Mouse (Mus musculus) cerebellum, postnatal 4 days (tissue): ENCODE measurements around the gene Trmt5.

Experiments
- DNase-seq, 2 experiments: peaks; one replicate each; pipeline ENCODE4 v3.0.0; 2022; ENCODE audit warnings: low spot score in 2 of 2, mixed read lengths in 1 of 2

Gene Trmt5

DNA sequence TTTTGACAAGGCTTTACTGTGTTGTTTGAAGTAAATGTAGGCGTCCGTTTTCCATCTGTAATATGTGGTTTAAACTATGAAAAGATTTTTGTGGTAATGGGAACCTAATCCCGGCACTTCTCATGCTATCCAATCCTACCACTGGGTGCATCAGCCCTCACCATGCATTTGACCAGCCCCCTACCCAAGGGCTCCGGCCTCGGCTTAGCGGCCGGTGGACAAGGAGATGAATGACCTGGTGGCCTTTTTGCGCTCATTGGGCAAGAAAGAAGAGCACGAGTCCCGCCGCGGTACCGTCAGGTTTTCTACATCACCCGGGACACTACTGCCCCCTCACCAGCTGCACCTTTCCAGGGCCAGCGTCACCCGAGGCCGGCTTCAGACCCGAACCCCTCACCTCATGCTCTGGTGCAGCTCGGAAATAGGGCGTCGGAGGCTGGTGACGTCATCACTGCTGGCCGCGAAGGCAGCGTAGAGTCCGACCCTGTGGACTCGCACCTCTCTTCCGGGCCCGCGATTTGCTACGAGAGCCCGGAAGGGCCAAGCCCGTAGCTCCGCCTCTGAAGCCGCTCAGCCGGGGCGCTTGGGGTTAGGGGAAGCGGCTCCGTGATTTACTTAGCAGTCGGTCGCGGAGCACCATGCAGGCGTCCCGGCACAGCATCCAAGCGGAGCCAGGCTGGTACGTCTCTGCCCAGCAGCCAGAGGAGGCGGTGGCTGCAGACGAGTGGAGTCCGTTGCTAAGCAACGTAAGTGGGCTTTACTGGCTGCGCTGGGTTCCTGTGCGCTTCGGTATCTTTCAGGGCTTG, at the start of gene Trmt5, which contains the start of gene Slc38a6:
Trmt5 (minus strand) TSS at position 424 of the 806 bp plus-strand sequence.
Slc38a6 (plus strand) TSS at position 493 of the 806 bp plus-strand sequence.
- peak; percentile 80 to 88 for DNase-seq

DNA sequence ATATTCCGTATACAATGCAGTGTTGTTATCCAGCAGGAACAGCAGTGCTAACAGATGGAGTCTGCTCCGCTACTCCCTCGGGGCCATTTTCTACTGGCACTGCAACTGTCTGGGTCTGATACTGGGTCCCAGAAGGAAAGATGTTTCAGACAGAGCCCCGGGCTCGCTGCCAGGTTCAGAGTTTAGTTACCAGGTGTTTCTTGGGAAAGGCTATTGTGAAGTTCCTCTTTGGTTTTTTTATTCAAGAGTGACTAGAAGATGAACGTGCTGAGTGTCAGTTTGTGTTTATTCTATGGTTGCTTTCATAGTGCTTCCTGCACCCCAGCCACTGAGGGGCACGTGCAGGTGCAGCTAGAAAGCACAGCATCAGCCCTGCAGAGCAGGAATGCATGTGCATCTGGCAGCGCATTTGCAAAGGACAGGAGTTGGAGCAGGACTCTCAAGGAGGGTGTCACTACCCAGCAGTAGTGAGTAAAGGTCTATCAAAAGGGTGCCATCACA, 47.6 kb upstream of the Trmt5 start:
- peak in 1 of 2 experiments; percentile 44 for DNase-seq

DNA sequence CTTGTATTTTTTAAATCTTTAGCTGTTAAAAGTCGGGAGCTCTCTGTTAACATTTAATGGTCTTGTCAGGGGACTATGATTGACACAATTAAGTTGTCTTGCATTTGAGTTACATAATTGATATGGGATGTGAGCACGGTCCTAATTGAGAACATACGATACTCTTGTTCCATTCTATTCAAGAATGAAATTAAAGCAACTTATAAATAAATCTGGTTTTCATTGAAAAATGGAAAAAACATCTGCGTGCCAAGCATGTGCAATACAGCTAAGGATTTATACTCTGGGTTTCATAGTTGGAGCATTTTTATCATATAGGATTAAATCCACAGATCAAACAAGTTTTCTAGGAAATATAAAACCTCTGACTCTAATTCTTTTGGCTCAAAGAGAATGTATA, 46.2 kb upstream of the Trmt5 start:
- no peak for DNase-seq

DNA sequence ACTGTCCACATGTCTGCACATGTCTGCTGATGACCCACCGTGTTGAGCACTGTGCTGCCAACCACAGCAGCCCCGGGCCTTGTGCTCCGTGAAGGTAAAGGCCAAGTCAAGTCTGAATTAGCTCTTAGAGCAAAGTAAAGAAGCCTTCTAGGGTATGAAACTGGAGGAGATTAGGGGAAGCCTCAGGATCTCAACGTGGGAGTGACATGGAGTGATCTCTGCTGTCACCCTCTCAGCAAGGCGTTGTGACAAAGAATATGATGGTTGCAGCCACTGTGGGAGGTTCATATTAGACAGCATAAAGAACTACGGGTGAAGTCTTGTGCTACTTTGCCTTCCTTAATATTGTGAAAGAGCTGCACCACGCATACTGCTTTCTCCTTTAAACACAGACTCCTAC, 43.7 kb upstream of the Trmt5 start:
- no peak for DNase-seq

DNA sequence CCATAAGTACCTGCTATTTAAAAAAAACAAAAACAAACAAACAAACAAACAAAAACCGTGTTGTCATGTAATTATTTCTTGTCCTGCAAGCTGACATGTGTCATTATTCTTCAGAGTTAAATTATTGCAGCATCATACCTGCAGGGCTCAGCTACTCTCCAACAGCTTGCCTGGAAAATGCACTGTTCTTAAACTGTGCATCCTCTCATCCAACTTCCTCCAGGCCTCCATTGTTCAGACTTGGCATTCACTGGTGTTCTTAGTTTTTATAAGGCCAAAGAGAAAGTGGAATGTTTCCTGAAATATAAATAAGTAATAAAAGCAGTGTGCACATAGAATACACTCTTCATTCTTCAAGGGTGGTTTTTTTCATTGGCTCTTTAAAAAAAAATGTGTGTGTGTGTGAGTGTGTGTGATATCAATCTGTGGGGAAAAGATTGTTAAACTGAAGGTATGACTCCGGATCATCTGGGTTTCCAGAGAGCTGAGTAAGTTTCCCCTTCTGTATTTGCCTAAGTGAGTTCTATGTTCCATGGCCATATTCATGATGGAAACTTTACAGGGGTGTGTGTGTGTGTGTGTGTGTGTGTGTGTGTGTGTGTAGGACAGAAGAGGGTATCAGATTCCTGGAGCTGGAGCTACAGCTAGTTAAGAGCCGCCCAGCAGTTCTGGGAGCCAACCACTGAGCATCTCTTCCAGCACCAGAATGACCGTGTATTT, 42.1 kb upstream of the Trmt5 start:
- DNase-seq: no peak

DNA sequence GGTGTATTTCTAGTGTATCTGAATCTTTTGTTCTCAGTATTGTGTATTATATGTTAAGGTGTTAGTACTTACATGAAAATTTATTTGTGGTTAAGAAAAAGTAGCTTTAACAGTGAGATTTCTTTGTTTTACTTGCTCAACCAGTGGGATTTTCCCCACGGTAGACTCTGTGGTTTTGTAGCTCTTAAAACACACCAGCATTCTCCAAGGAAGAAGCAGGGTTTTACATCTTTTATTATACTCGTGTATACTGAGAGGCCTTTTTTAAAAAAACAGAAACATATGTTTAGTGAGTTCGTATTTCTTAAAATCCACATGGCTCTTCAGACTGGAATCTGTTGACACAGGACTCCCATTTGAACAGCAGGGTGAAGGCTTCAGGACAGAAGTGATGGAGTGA, 40.9 kb upstream of the Trmt5 start:
- no peak for DNase-seq

DNA sequence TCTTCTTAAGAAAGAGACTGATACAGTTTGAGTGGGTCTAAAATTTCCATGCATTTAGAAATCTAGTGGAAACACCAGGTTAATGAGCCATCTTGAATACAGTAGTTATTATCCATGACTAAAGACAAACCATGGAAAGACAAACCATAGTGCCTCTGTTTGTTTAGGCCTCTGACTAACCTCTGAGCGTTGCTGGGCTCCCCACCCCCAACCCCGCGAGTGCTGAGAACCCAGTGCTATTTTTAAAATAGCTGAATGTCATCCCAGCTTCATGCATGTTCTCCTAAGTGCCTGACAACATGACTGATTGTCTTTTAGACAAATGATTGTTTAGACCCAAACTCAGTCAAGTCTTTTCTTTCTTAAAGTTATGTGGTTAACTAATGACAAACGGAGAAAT, 39.1 kb upstream of the Trmt5 start:
- DNase-seq: no peak

DNA sequence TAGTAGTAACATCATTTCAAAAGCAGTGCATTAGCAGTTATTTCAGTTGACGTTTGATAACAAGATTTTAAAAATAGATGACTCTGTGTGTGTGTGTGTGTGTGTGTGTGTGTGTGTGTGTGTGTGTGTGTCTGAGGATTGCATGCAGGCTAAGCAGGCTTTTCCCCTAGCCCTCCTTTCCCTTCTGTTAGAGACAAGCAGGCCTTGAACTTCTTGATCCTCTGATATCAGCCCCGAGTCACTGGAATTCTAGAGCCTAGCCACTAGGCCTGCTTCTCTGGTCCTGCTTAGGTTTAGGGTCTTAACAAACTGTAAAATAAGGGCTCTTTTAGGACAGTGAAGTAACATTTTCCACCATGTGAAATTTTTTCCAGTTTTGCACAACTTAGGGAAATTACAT, 38.7 kb upstream of the Trmt5 start:
- DNase-seq: no peak

DNA sequence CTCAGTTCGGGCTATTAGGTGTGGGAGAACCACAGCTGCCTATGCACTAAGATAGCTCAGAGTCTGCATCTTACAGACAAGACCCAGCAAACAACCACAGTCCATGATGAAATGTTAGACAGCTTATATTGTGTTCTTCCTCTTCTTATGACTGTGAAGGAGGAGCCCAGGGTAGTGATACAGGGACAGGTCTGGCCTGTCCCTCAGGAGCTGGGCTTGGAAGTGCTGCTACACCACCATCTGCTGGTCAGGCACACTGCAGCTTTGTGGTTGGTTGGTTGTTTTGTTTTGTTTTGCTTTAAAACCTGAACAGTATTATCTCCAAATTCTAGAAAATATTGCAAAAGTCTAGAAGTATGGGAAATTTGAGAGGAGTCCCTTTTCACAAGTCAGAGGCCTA, 38.2 kb upstream of the Trmt5 start:
- no peak for DNase-seq

DNA sequence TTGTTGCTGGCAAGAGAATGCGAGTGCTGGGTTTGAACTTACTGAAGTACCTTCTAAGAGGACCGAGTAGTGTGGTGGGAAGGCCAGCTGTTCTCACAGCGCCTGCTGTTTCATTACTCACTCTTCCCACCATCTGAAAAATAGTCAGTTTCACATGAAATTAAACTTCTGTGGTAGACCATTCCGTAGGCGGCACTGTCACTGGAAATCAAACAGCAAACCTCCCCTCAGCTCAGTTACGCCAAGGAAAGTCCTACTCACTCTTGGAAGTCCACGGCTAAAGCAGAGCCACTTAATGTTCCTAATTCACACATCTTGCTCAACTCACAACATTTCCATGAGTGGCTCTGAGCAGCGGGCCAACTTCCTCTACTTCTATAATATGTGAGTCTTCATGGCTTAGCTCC, 37.7 kb upstream of the Trmt5 start:
- no peak for DNase-seq

DNA sequence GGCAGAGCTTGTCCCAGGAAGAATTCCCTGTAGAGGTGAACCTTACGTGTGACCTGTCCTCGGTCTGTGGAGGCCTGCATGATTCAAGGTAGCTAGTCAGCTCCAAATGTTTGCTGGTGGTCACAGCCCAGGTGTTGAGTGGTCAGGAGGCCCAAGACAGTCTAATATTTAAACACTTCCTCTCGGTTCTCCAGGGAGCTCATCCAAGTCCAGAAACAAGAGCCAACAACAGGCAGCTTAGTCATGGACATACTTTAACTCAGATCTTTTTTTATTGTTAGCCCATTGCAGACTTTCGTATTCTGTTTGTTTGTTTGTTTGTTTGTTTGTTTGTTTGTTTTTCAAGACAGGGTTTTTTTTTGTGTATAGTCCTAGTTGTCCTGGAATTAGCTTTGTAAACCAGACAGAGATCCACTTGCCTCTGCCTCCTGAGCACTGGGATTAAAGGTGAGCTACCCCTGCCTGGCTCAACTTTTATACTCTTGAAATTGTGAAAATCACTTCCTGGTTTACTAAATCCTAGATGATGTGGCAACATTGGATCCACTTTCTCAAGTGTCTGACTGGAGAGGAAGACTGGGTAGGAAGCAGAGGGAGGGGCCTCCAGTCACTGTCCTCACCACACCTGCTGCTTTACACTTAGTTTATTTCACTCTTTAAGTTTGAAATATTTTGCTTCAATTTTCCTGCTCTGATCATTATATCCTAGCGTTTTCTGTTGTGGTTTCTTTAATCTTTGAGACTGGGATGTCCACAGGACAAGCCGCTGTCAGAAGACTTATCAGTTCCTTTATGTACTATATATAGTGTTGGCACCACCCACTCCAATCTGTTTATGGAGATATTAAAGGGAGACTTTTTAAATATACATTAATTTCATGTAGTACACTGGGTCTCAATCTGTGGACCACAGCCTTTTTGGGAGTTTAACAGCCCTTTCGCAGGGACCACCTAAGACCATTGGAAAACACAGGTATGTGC, 31.5 kb upstream of the Trmt5 start:
- DNase-seq: no peak

DNA sequence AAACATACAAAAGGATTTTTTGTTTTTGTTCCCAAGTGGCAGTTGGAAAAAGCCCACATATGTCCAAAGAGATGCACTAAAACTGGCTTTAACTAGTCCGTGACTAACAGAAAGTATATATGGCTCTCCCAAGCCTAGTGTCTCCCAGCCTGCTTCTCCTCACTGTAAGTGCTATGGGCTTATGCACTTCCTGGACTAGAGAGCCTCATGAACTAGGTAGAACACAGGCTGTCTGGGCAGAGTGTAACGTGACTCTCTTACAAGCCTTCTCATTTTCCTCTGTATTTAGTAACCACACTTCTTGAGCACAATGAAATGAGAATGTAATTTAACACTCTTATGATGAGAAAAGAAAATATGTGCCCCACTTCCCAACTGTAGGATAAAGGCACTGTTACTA, 22.2 kb upstream of the Trmt5 start:
- DNase-seq: no peak

DNA sequence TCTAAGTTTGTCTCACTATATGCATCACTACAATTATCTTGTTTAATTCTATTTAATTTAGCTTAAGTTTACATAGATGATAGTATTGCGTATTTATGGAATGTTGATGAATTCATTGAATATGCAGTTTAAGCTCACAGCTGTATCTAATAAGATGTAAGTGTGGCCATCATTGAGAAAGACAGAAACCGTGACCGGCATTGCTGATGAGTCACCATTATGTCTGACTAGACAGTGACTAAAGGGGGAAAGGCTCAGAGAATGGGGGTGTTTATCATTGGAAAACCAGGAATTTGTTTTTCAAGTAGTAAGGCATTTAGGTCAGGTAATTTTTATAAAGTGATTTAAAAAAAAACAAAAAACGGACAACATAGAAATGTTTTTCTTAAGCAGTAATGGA, 21.2 kb upstream of the Trmt5 start:
- DNase-seq: no peak

DNA sequence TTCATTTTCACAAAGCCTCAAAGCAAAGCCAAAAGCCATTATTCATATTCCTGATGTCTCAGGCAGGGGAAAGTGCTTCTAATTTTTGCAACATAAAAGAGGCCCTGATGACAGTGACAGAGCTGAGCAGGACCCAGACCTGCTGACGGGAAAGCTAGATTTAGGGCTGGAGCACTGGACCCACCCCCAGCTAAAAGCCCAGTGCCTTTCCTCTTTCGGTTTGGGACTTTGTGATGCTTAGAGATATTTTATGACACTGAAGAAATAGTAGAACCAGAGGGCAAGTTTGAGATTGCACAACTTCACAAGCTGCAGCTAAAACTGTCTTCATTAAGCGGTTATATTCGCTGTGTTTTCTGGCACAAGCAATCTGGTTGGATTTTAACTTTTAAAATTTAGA, 18.1 kb upstream of the Trmt5 start:
- no peak for DNase-seq

DNA sequence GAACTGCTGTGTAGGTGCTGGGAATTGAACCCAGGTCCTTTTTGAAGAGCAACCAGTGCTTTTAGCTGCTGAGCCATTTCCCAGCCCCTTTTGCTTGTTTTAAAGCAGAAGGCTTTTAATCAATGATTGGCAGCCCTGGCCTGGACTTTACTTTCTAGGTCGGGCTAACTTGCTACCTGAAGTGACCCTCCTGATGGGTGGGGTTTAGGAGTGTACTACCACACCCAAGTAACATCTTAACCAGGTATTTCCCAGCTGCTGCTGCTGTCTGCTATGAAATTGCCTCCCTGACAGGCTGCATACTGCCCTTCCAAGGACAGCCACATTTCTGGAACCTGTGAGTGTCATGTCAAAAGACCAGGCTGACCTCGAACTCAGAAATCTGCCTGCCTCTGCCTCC, 14.0 kb upstream of the Trmt5 start:
- no peak for DNase-seq

DNA sequence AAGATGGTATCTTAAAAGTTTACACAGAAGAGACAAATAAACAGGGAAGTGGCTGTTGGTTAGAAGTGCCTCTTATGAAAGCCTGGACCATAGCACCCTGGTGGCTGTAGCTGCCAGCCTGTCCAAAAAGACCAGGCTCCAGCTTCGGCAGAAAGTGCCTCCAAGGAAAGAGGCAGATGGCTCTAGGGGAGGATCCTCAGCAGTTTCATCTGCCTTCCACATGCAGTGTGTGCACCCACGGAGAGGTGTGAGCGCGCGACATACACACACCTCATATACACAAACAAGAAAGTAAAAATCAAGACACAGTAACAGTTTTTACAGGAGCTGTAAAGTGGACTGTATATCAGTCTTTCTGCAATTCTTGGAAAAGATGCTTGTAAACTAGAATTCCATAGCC, 12.1 kb upstream of the Trmt5 start:
- DNase-seq: no peak

DNA sequence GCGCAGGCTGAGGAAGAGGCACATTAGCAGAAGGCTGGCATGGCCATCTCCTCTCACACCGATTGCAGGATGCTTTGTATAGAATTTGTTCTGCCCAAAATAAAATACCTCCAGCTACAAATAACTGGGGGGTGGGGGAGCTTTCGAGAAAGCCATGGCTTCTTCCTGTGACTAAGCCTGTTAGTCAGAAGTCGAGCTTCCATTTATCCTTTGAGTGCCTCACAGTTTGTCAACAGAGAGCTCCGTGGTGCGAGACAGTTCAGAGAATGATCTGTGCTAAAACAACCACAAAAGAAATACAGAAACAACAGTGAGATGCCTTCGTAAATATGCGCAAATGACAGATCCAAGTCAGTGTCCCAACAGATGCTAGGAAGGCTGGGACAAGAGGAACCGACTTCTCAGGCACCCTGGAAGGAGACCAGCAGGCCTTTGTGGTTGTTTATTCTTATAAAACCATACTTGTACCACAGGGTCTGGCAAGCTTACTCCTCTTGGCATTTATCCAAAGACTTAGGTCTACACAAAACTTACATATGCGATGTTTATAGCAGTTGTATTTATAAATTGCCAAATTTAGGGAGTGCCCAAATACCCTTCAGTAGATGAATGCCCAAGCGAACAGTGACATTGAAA, 9.1 kb upstream of the Trmt5 start:
- no peak for DNase-seq

DNA sequence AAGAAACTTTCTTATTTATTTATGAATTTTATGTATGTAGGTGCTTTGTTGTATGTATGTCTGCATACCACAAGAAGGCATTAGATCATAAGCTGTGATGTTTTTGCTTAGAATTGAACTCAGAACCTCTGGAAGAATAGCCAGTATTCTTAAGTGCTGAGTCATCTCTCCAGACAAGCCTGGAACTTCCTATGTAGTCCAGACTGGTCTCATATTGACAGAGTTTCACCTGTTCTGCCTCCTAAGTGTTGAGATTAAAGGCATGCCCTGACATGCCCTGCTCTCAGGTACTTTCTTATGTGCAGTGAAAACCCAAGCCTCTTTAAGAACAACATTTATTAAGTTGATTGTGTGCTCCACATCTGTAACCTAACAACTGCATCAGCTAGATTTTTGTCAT, 8.4 kb upstream of the Trmt5 start:
- DNase-seq: no peak

DNA sequence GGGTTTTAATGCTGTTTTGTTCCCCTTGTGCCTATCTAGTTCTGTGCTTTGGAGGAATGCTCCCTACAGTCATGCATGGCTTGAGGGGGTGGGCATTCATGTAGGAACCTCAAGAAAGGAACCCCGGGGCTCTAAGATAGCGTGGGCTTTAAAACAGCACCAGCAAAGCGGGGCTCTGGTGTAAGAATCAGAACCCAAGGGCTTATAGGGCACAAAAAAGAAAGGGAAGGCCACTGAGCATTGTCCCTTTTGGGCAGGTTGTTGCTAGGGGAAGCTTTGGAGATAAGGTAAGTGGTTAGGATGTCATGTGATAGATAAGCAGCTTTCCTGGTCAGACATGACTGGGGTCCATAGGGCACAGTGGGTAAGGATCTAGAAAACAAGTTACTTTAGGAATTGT, 2.1 kb upstream of the Trmt5 start:
- no peak for DNase-seq

DNA sequence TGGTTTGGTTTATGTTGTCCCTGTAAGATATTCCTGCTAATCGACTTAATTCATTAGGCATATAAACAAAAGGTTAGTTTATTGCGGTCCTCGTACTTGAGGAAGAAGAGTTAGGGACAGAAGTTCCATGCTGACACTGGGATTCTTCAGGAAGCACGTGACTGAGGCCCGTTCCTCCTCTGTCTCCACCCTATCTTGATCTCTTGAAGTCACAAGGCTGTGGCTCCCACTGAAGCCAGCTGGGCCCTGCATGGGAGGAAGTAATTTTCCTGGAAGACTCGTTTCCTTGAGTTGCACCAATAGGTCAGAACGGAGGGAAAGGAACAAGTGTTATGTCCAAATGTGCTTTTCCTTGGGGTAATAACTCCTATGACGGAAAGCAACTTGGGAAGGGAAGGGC, 1.1 kb upstream of the Trmt5 start:
- no peak for DNase-seq

DNA sequence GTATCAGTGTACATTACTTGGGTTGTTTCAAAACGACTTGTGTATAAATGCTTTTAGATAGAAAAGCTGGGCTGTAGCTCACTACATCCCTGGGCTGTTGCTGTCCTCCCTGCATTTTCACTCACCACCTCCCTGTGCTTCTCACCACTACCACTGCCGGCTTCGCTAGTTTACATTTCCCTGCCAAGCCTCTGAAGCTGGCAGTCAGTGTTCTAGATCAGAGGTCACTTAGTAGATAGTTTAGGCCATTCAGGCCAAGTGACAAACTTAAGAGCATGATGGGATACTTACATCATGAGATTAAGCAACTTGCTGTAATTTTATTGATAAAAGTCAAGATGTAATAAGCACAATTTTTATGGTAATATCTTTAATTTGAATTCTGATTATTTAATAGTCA, 11.6 kb downstream of the Trmt5 start:
- DNase-seq: no peak
